Mouse (Mus musculus) limb, embryonic 15.5 days (tissue): ENCODE results near the gene 0610009B22Rik. TPM values are rescaled to one million over a fixed set of nuclear protein-coding genes. Genes with fewer than 3 reads are reported as not detected.
"Not testable (repeated sequence)": the region's sequence is repeated elsewhere in the genome, so short reads cannot be mapped to it uniquely, and the experiment has no call there.

ENCODE experiments used
- ATAC-seq: fragments of 200-750 bp; cut with Nextera tagmentation; 2 replicates; pipeline ENCODE4 v1.8.0; 2017; ENCODE audit warnings: low read depth, moderate TSS enrichment; ENCODE audit not compliant: insufficient number of reproducible peaks, low FRiP score, low TSS enrichment
- H3K27ac ChIP-seq: fragments of 300-500 bp; sonication (generic); 2 replicates; pipeline ENCODE4 v1.5.1; 2015; ENCODE audit warnings: moderate library complexity, mild to moderate bottlenecking, inconsistent platforms
- H3K27me3 ChIP-seq: fragments of 300-500 bp; sonication (generic); 2 replicates; pipeline ENCODE4 v1.6.1; 2015; ENCODE audit warnings: inconsistent platforms
- H3K36me3 ChIP-seq: fragments of 300-500 bp; sonication (generic); 2 replicates; pipeline ENCODE4 v1.6.1; 2015; ENCODE audit warnings: inconsistent platforms
- H3K4me1 ChIP-seq: fragments of 300-500 bp; sonication (generic); 2 replicates; pipeline ENCODE4 v1.6.1; 2015; ENCODE audit warnings: inconsistent platforms
- H3K4me2 ChIP-seq: fragments of 300-500 bp; sonication (generic); 2 replicates; pipeline ENCODE4 v1.6.1; 2015; ENCODE audit warnings: mild to moderate bottlenecking, inconsistent platforms
- H3K4me3 ChIP-seq: fragments of 300-500 bp; sonication (generic); 2 replicates; pipeline ENCODE4 v1.5.1; 2015; ENCODE audit warnings: mild to moderate bottlenecking, inconsistent platforms
- H3K9ac ChIP-seq: fragments of 300-500 bp; sonication (generic); 2 replicates; pipeline ENCODE4 v1.6.1; 2015; ENCODE audit warnings: inconsistent platforms
- H3K9me3 ChIP-seq: fragments of 300-500 bp; sonication (generic); 2 replicates; pipeline ENCODE4 v1.6.1; 2016; ENCODE audit warnings: inconsistent platforms
- WGBS: fragments of 180-500 bp; shearing (Covaris S2); methylation state at CpG from one replicate; pipeline ENCODE4 v1.1.7; 2015; 5-methylcytosine and 5-hydroxymethylcytosine counted together
- polyA plus RNA-seq: library from polyadenylated mRNA; unstranded; fragments of >200 nt; fragmentation: Nextera tagmentation; extraction: Ambion mirVana; gene quantifications from 2 replicates; pipeline ENCODE4 v1.2.1, GENCODE M21; 2015

0610009B22Rik gene
- polyA plus RNA-seq, result 74.2 and 83.3 TPM in 2 replicates

GRCm38 (mm10) chr11:51688330-51689328 is at the start of gene 0610009B22Rik:
TSS of gene 0610009B22Rik (minus strand) at chr11:51688874.
- ATAC-seq, result peak; percentile 100
- peak within 1 kb of the TSS; percentile 68 for H3K4me3 ChIP-seq
- no peaks in the 10 kb centered on the region for H3K27me3 ChIP-seq
- H3K9me3 ChIP-seq, result no peaks in the 10 kb centered on the region
- peak within 1 kb of the TSS; percentile 100 for H3K27ac ChIP-seq
- WGBS, result under 1% methylated on average over 60 of the region's 60 CpGs
- H3K9ac ChIP-seq, result peak within 1 kb of the TSS; percentile 79
- peak within 1 kb of the TSS; percentile 60 for H3K4me2 ChIP-seq
- peaks cover 24% of the 10 kb centered on the region for H3K36me3 ChIP-seq
- peaks cover 8% of the 10 kb centered on the region; the same call in 1 of the 2 replicates for H3K4me1 ChIP-seq

- H3K27me3 ChIP-seq, H3K4me2 ChIP-seq: not testable (repeated sequence)
- 96% methylated on average over 13 of the region's 13 CpGs for WGBS
These were observed 45.5 kb upstream of the 0610009B22Rik start for GRCm38 (mm10) chr11:51734218-51734617.

GRCm38 (mm10) chr11:51732883-51733282 is 44.2 kb upstream of the 0610009B22Rik start:
- Histone ChIP-seq H3K27me3 (no peaks in the 10 kb centered on the region), H3K9ac (no peak overlapping the region), H3K4me1 (no peaks in the 10 kb centered on the region), H3K27ac (no peak overlapping the region), H3K4me2 (no peak overlapping the region), H3K36me3 (peaks cover 63% of the 10 kb centered on the region), H3K4me3 (no peak overlapping the region), H3K9me3 (no peaks in the 10 kb centered on the region)
- 81% methylated on average over 1 of the region's 1 CpGs for WGBS
- ATAC-seq, result no peak

More at GRCm38 (mm10) chr11:51734218-51734617, 45.5 kb upstream of the 0610009B22Rik start:
- H3K27ac ChIP-seq, H3K9me3 ChIP-seq, H3K9ac ChIP-seq, H3K4me3 ChIP-seq, ATAC-seq, H3K4me1 ChIP-seq: not testable (repeated sequence)
- peaks cover 68% of the 10 kb centered on the region for H3K36me3 ChIP-seq

- Histone ChIP-seq H3K9me3 (no peaks in the 10 kb centered on the region), H3K4me3 (no peak overlapping the region), H3K27ac (no peak overlapping the region), H3K36me3 (peaks cover 83% of the 10 kb centered on the region), H3K4me2 (no peak overlapping the region), H3K9ac (no peak overlapping the region), H3K27me3 (no peaks in the 10 kb centered on the region), H3K4me1 (no peaks in the 10 kb centered on the region)
- no peak for ATAC-seq
- WGBS, result 96% methylated on average over 11 of the region's 11 CpGs
These were observed 32.4 kb upstream of the 0610009B22Rik start for GRCm38 (mm10) chr11:51721066-51721465.

- no peak for ATAC-seq
These were observed 18.4 kb upstream of the 0610009B22Rik start for GRCm38 (mm10) chr11:51707080-51707479.

GRCm38 (mm10) chr11:51706451-51706850 is 17.8 kb upstream of the 0610009B22Rik start:
- Histone ChIP-seq H3K4me1 (no peaks in the 10 kb centered on the region), H3K9me3 (no peaks in the 10 kb centered on the region), H3K36me3 (peaks cover 78% of the 10 kb centered on the region), H3K27ac (no peak overlapping the region), H3K9ac (no peak overlapping the region), H3K4me3 (no peak overlapping the region), H3K27me3 (no peaks in the 10 kb centered on the region), H3K4me2 (no peak overlapping the region)
- ATAC-seq, result no peak
- WGBS, result 96% methylated on average over 10 of the region's 10 CpGs

More at GRCm38 (mm10) chr11:51707080-51707479, 18.4 kb upstream of the 0610009B22Rik start:
- 93% methylated on average over 13 of the region's 13 CpGs for WGBS
- Histone ChIP-seq H3K4me2 (no peak overlapping the region), H3K9me3 (no peaks in the 10 kb centered on the region), H3K36me3 (peaks cover 77% of the 10 kb centered on the region), H3K27ac (no peak overlapping the region), H3K4me3 (no peak overlapping the region), H3K4me1 (no peaks in the 10 kb centered on the region), H3K9ac (no peak overlapping the region), H3K27me3 (no peaks in the 10 kb centered on the region)

GRCm38 (mm10) chr11:51703379-51703998 is 14.8 kb upstream of the 0610009B22Rik start:
- H3K27me3 ChIP-seq, result no peaks in the 10 kb centered on the region
- H3K4me2 ChIP-seq, result no peak overlapping the region
- 67% methylated on average over 10 of the region's 10 CpGs for WGBS
- H3K4me3 ChIP-seq, result no peak overlapping the region
- H3K9ac ChIP-seq, result no peak overlapping the region
- peaks cover 85% of the 10 kb centered on the region for H3K36me3 ChIP-seq
- no peak overlapping the region for H3K27ac ChIP-seq
- no peak for ATAC-seq
- no peaks in the 10 kb centered on the region for H3K4me1 ChIP-seq
- no peaks in the 10 kb centered on the region for H3K9me3 ChIP-seq

GRCm38 (mm10) chr11:51702831-51703230 is 14.2 kb upstream of the 0610009B22Rik start:
- H3K36me3 ChIP-seq, result peaks cover 85% of the 10 kb centered on the region
- no peaks in the 10 kb centered on the region for H3K27me3 ChIP-seq
- H3K4me2 ChIP-seq, result no peak overlapping the region
- 54% methylated on average over 3 of the region's 3 CpGs for WGBS
- no peaks in the 10 kb centered on the region for H3K4me1 ChIP-seq
- no peak overlapping the region for H3K9ac ChIP-seq
- ATAC-seq, result no peak
- H3K27ac ChIP-seq, result no peak overlapping the region
- no peaks in the 10 kb centered on the region for H3K9me3 ChIP-seq
- no peak overlapping the region for H3K4me3 ChIP-seq

GRCm38 (mm10) chr11:51694984-51695383 is 6.3 kb upstream of the 0610009B22Rik start:
- 97% methylated on average over 3 of the region's 3 CpGs for WGBS
- peaks cover 54% of the 10 kb centered on the region for H3K36me3 ChIP-seq
- ATAC-seq, result no peak
- H3K27ac ChIP-seq, result no peak overlapping the region
- H3K4me1 ChIP-seq, result no peaks in the 10 kb centered on the region
- H3K4me3 ChIP-seq, result no peak overlapping the region
- H3K9ac ChIP-seq, result no peak overlapping the region
- no peak overlapping the region for H3K4me2 ChIP-seq
- H3K27me3 ChIP-seq, result no peaks in the 10 kb centered on the region
- no peaks in the 10 kb centered on the region for H3K9me3 ChIP-seq

- H3K27ac ChIP-seq, ATAC-seq, H3K9ac ChIP-seq, H3K9me3 ChIP-seq, H3K4me2 ChIP-seq, H3K4me1 ChIP-seq, H3K27me3 ChIP-seq, H3K4me3 ChIP-seq: not testable (repeated sequence)
- H3K36me3 ChIP-seq, result peaks cover 21% of the 10 kb centered on the region
- 90% methylated on average over 2 of the region's 3 CpGs for WGBS
These were observed 1.9 kb upstream of the 0610009B22Rik start for GRCm38 (mm10) chr11:51690597-51690996.

- peak overlapping the region; percentile 73; the same call in 1 of the 2 replicates for H3K9ac ChIP-seq
- H3K4me1 ChIP-seq, result peaks cover 8% of the 10 kb centered on the region; the same call in 1 of the 2 replicates
- H3K36me3 ChIP-seq, result peaks cover 24% of the 10 kb centered on the region
- H3K4me2 ChIP-seq, result peak overlapping the region; percentile 54
- H3K4me3 ChIP-seq, result peak overlapping the region; percentile 68
- H3K27me3 ChIP-seq, result no peaks in the 10 kb centered on the region
- 21% methylated on average over 6 of the region's 6 CpGs for WGBS
- no peaks in the 10 kb centered on the region for H3K9me3 ChIP-seq
- ATAC-seq, result no peak
- H3K27ac ChIP-seq, result peak overlapping the region; percentile 100
These were observed 669 bp upstream of the 0610009B22Rik start for GRCm38 (mm10) chr11:51689343-51689742.

- Histone ChIP-seq H3K4me1 (peaks cover 4% of the 10 kb centered on the region), H3K9ac (no peak overlapping the region), H3K4me3 (no peak overlapping the region), H3K36me3 (peaks cover 12% of the 10 kb centered on the region), H3K27ac (no peak overlapping the region), H3K27me3 (no peaks in the 10 kb centered on the region), H3K9me3 (no peaks in the 10 kb centered on the region), H3K4me2 (no peak overlapping the region)
- 41% methylated on average over 8 of the region's 8 CpGs for WGBS
- no peak for ATAC-seq
These were observed 6.7 kb downstream of the 0610009B22Rik start for GRCm38 (mm10) chr11:51681976-51682374.
